Mouse (Mus musculus): ENCODE results near the gene Nampt.

GRCm38 (mm10) chr12:32877500-32877899 lies 58.2 kb downstream of the Nampt start:
- TF ChIP-seq GATA1 (IDR thresholded peaks at IDR 0.05; ENCODE audit: low read length) (no peak), TAL1 (IDR thresholded peaks at IDR 0.05; ENCODE audit: low read length) (no peak)

Data from erythroblast, embryonic 14.5 days (primary cell).